Mouse (Mus musculus) c-Kit-positive CD71-positive TER-119-positive erythroid progenitor cells, embryonic 14.5 days (primary cell): ENCODE results near the gene Slc9a3r1.

ENCODE experiments used
- DNase-seq: peaks from one replicate; pipeline ENCODE4 v3.0.0-alpha.2; 2013; ENCODE audit warnings: low spot score

The Slc9a3r1 gene

GRCm38 (mm10) chr11:115162832-115163480 lies at the start of gene Slc9a3r1:
TSS of gene Slc9a3r1 (plus strand) at chr11:115163341.
- peak; percentile 98 for DNase-seq

DNA sequence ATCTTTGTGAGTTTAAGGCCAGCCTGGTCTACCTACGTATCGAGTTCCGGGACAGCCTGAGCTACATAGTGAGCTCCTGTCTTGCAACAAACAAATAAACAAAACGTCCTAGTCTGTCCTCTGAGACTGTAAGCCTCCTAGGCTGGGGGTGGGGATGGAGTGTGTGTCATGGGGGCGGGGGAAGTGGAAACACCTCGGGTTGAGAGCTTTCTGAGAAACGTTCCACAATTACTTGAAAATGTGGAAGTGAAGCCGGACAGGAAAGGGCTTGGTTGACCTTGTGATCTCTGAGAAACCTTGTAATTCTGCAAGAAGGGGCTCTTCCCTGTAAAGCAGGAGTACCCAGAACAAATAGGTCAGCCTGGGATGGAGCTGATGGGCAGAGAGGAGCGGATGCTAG lies 43.7 kb upstream of the Slc9a3r1 start:
- no peak for DNase-seq

GRCm38 (mm10) chr11:115128483-115128882 lies 34.7 kb upstream of the Slc9a3r1 start:
- no peak for DNase-seq

DNA sequence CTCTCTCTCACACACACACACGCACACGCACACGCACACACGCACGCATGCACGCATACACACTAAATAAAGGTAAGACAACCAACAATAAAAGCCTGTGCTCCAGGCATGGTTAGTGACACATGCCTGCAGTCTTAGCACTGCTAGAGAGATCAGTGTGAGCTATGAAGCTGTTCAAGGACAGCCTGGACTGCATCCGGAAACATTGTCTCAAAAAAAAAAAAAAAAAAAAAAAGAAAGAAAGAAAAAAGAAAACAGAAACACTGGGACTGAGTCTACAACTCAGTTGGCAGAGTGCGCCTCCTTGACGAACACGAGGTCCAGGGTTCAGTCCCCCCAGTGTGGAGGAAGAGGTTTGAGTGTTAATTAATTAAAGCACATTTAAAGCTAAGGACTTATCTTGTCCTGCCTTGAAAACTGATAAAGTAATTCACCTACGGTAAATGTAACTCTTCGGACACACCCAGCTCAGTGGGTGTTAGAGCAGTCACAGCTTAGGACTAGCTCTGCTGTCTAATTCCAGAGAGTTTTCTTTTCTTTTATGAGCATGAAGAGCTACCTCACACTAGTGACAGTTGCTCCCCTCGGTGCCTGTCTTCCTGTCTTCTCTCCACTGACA lies 33.5 kb upstream of the Slc9a3r1 start:
- DNase-seq: no peak

- DNase-seq: no peak
These were observed 31.3 kb upstream of the Slc9a3r1 start for GRCm38 (mm10) chr11:115131768-115132381.

GRCm38 (mm10) chr11:115133800-115134199 lies 29.3 kb upstream of the Slc9a3r1 start, which contains the start of gene Cd300lf:
TSS of gene Cd300lf (minus strand) at chr11:115133992.
- no peak for DNase-seq

DNA sequence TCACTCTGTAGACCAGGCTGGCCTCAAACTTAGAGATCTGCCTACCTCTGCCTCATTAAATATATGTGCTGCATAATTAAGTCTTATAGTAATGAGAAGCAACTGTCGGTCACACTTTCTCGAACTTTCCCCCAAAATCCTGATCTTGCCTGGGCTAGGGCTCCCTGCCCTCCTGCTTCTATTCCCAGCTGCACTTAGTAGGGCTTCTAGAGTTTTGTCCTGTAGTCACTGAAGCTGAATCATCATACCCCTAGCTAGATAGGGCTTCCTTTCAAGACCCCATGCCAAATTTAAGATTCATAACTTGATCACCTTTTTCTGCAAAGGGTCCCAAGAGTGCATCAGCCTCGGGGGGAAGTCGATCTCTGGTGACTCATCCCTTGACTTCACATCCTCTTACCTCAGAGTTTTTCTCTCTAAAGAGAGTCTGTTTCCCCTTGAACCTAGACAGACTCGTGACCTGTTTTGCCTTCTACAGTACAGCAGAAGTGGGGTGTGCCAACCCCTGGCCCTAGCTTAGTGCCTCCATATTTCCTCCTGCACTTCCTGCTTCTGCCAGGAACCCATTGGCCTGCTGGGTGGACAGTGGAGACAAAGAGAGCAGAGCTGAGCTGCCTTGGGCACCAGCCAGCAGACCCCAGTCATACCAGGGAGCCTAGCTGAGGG lies 24.4 kb upstream of the Slc9a3r1 start:
- DNase-seq: no peak

DNA sequence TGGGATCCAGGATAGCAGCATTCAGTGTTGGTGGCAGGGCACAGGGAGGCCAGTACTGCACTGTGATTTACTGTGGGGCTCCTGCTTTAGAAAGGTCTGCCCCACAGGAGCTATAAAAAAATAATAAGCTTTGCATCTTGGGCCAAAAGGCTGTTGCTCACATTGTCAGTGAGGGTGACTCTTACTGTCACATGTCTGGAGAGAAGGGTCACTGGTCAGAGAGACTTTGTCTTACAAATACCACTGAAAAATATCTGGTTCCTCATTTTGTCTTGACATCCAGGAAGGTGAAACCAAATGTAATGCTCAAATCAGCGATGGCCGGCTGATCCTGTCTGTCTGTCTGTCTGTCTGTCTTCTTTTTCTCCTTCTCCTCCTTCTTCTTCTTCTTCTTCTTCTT lies 21.2 kb upstream of the Slc9a3r1 start:
- no peak for DNase-seq

- DNase-seq: no peak
These were observed 15.3 kb upstream of the Slc9a3r1 start for GRCm38 (mm10) chr11:115147813-115148212.

- no peak for DNase-seq
These were observed 12.3 kb upstream of the Slc9a3r1 start for GRCm38 (mm10) chr11:115150741-115151254.

DNA sequence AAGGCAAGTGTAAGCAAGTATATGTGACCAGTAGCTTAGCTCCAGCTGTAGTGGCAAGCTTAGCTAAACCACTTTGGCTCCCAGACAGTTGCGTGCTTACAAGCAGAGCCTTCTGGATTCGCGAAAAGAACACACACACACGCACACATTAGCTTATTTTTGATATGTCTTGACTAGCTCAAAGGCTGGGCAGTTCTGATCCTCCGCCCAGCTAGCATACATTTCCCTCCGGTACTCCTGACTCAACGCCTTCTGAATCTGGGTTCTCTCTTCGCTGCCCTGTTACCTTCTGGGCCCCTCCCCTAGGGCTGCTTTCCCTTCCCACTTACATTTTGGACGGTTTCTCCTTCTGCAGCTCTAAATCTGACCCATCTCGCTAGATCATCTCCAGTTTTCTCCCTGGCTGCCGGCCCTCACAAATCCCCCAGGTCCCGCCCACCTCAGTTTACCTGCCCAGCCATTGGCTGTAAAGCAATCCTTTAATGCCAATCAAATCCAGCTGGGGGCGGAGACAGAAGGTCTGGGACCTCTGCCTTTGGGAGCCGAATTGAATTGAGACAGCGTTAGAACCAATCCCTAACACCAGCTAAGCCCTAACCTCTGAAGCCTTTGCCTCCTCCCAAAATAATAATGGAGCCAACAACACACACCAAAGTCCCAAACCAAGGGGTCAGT lies 11.2 kb upstream of the Slc9a3r1 start:
- no peak for DNase-seq

GRCm38 (mm10) chr11:115153088-115153487 lies 10.1 kb upstream of the Slc9a3r1 start:
- DNase-seq: no peak

DNA sequence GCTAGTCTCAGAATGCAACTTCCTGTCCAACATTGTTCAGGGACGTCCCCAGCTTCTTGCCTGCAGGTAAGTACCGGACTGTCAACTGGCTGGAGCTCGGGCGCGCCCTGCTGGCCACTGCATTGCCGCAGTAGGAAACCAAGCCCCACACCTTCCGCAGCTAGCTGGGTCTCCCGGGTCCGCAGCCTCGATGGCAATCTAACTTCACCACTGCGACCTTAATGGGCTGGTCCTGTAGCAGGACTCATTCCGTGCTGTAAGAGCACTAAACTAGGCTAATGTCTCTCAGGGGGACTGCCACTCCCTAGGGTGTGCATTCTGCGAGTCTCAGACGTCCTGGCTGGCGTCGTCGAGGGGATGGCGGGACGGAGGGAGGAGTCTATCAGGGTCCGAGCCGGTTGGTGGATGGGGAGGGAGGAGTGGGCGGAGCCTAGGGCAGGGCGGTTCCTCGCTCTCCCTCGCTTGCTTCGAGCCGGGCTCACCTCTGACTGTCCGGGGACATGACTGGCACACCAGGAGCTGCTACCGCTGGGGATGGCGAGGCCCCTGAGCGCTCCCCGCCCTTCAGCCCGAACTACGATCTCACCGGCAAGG lies 9.3 kb upstream of the Slc9a3r1 start:
- peak; percentile 62 for DNase-seq

DNA sequence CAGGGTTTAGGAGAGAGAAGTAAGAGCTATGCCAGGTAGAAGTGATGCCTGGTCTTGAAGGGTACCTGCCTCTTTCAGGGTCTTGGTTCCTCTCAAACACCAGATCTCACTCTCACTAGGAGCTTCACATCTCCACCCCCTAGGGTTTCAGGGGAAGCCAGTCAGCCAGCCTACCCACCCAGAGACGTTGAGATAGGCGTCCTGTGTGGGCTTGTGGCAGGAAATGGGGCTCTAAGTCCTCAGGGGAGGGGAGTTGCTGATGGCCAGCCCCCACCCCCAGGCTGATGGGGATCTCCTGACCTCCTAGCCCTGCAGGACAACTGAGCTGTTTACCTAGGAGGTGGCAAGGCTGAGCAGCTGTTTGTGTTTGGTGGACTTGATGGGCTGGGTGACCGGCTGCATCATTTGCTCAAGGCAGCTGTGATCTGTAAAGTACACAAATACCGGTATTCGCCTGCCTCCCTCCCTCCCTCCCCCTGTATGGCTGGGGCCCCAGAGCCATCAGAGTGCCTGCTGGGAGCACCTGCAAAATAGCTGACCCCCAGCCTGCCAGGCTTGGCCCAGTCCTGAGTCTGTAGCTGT lies 8.0 kb upstream of the Slc9a3r1 start:
- DNase-seq: no peak

- no peak for DNase-seq
These were observed 5.0 kb upstream of the Slc9a3r1 start for GRCm38 (mm10) chr11:115157933-115158719.

DNA sequence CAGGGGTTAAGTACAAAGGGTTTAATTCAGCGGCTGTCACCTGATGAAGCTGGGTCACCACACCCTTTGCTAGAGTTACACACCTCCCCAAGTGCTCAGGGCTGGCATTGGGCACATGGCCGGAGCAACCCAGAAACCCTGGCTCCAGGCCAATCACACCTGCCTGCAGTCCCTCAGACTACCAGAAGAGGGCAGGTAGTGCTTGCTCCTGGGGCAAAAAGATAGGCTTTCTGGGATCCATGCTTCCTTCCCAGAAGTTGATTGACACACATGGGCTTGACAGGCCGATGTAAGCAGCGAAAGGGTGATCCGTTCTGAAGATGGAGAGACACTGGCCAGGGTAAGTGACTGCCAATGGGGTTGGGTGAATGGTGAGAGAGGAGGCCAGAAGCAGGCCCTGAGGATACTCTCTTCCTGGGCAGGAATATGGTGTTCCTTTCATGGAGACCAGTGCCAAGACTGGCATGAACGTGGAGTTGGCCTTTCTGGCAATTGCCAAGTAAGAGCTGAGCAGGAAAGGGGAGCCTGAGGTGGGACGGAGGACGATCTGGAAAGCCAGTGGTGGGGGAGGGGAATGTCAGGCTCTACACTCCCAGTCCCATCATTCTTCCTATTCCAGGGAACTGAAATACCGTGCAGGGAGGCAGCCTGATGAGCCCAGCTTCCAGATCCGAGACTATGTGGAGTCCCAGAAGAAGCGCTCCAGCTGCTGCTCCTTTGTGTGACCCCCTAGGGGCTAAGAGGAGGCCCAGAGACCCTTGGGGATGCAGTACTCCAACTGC lies 2.9 kb upstream of the Slc9a3r1 start:
- DNase-seq: peak; percentile 58

GRCm38 (mm10) chr11:115160883-115161577 lies 2.1 kb upstream of the Slc9a3r1 start:
- DNase-seq: peak; percentile 66

DNA sequence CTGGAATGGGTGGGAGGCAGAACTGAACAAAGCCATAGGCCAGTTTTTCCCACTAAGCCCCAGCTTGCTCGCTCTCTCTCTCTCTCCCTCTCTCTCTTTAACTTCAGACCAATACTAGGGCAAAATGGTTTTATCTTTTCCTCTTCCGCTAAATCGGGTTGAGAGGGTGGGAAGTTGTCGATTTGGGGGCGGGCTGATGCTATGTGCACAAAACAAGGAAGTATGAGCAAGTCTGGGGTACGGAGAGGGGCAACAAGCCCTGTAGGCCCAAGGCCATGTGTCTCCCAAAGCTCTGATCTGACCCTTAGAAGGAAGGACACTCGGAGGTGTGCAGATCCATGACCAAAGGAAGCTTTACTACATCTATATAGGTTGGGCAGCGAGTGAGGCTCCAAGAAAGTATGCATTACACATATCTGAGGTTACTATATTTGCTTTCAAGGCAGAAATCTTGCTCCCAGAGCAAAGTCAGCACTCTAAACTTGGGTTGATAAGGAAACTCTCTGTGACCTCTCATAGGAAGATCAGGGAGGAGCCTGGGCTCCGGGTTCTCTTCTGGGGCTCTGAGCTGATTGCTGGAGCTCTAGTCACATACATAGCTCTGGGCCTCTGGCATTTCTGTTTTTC lies 1.4 kb upstream of the Slc9a3r1 start:
- DNase-seq: no peak

DNA sequence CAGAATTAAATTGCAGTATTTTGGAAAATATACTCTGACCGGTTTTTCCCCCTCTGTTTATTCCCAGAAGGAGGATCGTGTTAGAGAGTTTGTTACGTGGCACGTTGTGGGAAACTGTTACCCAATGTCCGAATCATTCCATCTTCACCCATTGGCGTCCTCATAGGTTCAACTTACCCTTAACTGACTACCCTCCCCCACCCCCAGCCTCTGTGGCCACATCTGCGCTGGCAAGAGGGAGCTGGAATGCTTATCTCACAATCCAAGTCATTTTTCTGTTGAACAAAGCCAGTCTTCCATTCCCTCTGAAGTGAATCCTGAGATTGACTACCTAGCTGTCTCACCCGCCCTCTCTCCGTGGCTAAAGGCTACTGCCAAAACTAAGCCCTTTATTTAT lies 938 bp upstream of the Slc9a3r1 start:
- DNase-seq: no peak
